Mouse (Mus musculus) cortical plate, adult 2 months (tissue): ENCODE measurements around the gene Zfp408. TPM values are rescaled to one million over a fixed set of nuclear protein-coding genes. Genes with fewer than 3 reads are reported as not detected.
"Not testable (repeated sequence)": the region's sequence is repeated elsewhere in the genome, so short reads cannot be mapped to it uniquely, and the experiment has no call there.

ENCODE experiments used
- H3K27ac ChIP-seq: fragments of 200-500 bp; 2 replicates; pipeline ENCODE4 v1.5.1; 2012; ENCODE audit warnings: low read length, control low read depth, inconsistent platforms; ENCODE audit not compliant: insufficient read depth
- H3K4me1 ChIP-seq: fragments of 200-500 bp; 2 replicates; pipeline ENCODE4 v1.6.1; 2011; ENCODE audit warnings: low read length; ENCODE audit not compliant: control insufficient read depth, insufficient read depth
- H3K4me3 ChIP-seq: fragments of 200-500 bp; 2 replicates; pipeline ENCODE4 v1.5.1; 2011; ENCODE audit warnings: mild to moderate bottlenecking, low read length, control low read depth; ENCODE audit not compliant: insufficient read depth
- CTCF ChIP-seq: fragments of 200-500 bp; IDR thresholded peaks from 2 replicates; pipeline ENCODE4 v1.5.1; 2011; ENCODE audit warnings: mild to moderate bottlenecking, control low read depth, low read length; ENCODE audit not compliant: insufficient read depth; ENCODE audit errors: extremely low read depth
- POLR2A ChIP-seq: fragments of 200-500 bp; IDR thresholded peaks from 2 replicates; pipeline ENCODE4 v1.6.1; 2011; ENCODE audit warnings: mild to moderate bottlenecking, low read length, control low read depth; ENCODE audit not compliant: insufficient read depth; ENCODE audit errors: extremely low read depth
- polyA plus RNA-seq: library from polyadenylated mRNA; depleted of rRNA; stranded (reverse); fragments of >200 nt; gene quantifications from 2 replicates; pipeline ENCODE4 v1.2.3, GENCODE M21; 2012; rRNA removed

Zfp408 gene
- polyA plus RNA-seq, 1 experiment = 13.8 TPM

- H3K4me1 ChIP-seq = 0 out of 2 replicates have a peak, but pooled peaks cover 4% of the 10 kb centered on the region
- H3K27ac ChIP-seq = no peak overlapping the region
- TF ChIP-seq CTCF (no peak), POLR2A (no peak)
- no peak overlapping the region for H3K4me3 ChIP-seq
Observed at GRCm38 (mm10) chr2:91630384-91630783, 19.2 kb downstream of the Zfp408 start.

GRCm38 (mm10) chr2:91629682-91630081 is 19.9 kb downstream of the Zfp408 start:
- Histone ChIP-seq H3K4me1 (0 out of 2 replicates have a peak, but pooled peaks cover 2% of the 10 kb centered on the region), H3K27ac (no peak overlapping the region), H3K4me3 (no peak overlapping the region)
- TF ChIP-seq POLR2A = no peak
- no peak for TF ChIP-seq CTCF

GRCm38 (mm10) chr2:91628171-91628570 is 21.4 kb downstream of the Zfp408 start:
- Histone ChIP-seq H3K4me3 (no peak overlapping the region), H3K27ac (no peak overlapping the region), H3K4me1 (no peaks in the 10 kb centered on the region)
- TF ChIP-seq CTCF = no peak
- no peak for TF ChIP-seq POLR2A

GRCm38 (mm10) chr2:91627486-91627885 is 22.1 kb downstream of the Zfp408 start:
- H3K27ac ChIP-seq = no peak overlapping the region
- no peak for TF ChIP-seq CTCF
- no peak for TF ChIP-seq POLR2A
- H3K4me3 ChIP-seq = no peak overlapping the region
- H3K4me1 ChIP-seq = no peaks in the 10 kb centered on the region

- H3K27ac ChIP-seq, H3K4me1 ChIP-seq, H3K4me3 ChIP-seq: not testable (repeated sequence)
Observed at GRCm38 (mm10) chr2:91623366-91623765, 26.2 kb downstream of the Zfp408 start.

GRCm38 (mm10) chr2:91622356-91622755 is 27.2 kb downstream of the Zfp408 start:
- Histone ChIP-seq H3K4me1 (no peaks in the 10 kb centered on the region), H3K27ac (no peak overlapping the region)

GRCm38 (mm10) chr2:91609370-91609769 is 40.2 kb downstream of the Zfp408 start:
- H3K4me1 ChIP-seq, H3K27ac ChIP-seq, H3K4me3 ChIP-seq: not testable (repeated sequence)

More at GRCm38 (mm10) chr2:91622356-91622755, 27.2 kb downstream of the Zfp408 start:
- no peak for TF ChIP-seq CTCF
- no peak for TF ChIP-seq POLR2A
- H3K4me3 ChIP-seq = no peak overlapping the region

GRCm38 (mm10) chr2:91602389-91602788 is 47.2 kb downstream of the Zfp408 start:
- Histone ChIP-seq H3K4me1 (no peaks in the 10 kb centered on the region), H3K4me3 (no peak overlapping the region), H3K27ac (no peak overlapping the region)
- TF ChIP-seq POLR2A (no peak), CTCF (no peak)

- Histone ChIP-seq H3K4me1 (no peaks in the 10 kb centered on the region), H3K27ac (no peak overlapping the region), H3K4me3 (no peak overlapping the region)
- TF ChIP-seq POLR2A (no peak), CTCF (no peak)
Observed at GRCm38 (mm10) chr2:91600475-91600874, 49.1 kb downstream of the Zfp408 start.

Other genes with a start within 250 kb of the Zfp408 start
- 119 and 121 TPM in 2 replicates for gene 1110051M20Rik, start 205.1 kb downstream of the Zfp408 start, polyA plus RNA-seq
- gene Lrp4, start 192.3 kb downstream of the Zfp408 start, polyA plus RNA-seq = 12.4 and 13.0 TPM in 2 replicates
- gene Ckap5, start 123.0 kb downstream of the Zfp408 start, polyA plus RNA-seq = 65.8 and 67.9 TPM in 2 replicates
- 0.10 and 0.11 TPM in 2 replicates for gene F2, start 13.4 kb downstream of the Zfp408 start, polyA plus RNA-seq
- 68.9 and 72.1 TPM in 2 replicates for gene Arhgap1, start 69 bp upstream of the Zfp408 start, polyA plus RNA-seq
- gene Atg13, start 60.8 kb upstream of the Zfp408 start, polyA plus RNA-seq = 124 and 132 TPM in 2 replicates
- 3.4 and 4.6 TPM in 2 replicates for gene Harbi1, start 61.1 kb upstream of the Zfp408 start, polyA plus RNA-seq
- 33.4 and 34.4 TPM in 2 replicates for gene Ambra1, start 80.3 kb upstream of the Zfp408 start, polyA plus RNA-seq